Mouse (Mus musculus): ENCODE data around the gene Fam89b. TPM values are rescaled to one million over a fixed set of nuclear protein-coding genes. Genes with fewer than 3 reads are reported as not detected.

Fam89b gene
- polyA plus RNA-seq, 1 experiment from 2014 or later: 68.6 TPM

DNA sequence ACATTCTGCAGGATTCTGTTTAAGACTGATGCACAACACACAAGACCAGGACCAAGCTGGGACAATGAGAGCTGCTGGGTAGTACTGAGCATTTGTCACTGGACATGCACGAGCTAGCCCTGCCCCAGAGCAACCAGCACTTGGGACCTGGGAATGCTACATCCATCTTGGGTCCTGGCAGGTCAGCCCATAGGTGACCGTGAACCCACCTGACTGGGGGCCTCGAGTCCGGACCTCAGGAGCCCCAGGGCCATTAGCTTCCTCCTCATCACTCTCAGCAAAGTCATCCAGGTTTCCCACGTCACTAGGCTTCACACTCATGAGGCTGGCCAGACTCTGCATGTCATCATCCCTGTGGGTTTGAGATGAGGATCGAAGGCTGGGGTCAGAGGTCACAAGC lies 8.2 kb downstream of the Fam89b start:
- Histone ChIP-seq H3K27ac (ENCODE audit: low read length) (no peak overlapping the region), H3K9me3 (replicated peaks; ENCODE audit: control insufficient read depth, low read length) (no peaks in the 10 kb centered on the region), H3K4me1 (ENCODE audit: control insufficient read depth, insufficient read depth, low read length) (peaks cover 11% of the 10 kb centered on the region), H3K9ac (ENCODE audit: low read length) (no peak overlapping the region), H3K4me3 (ENCODE audit: low read length) (no peak overlapping the region), H3K27me3 (ENCODE audit: control insufficient read depth, insufficient read depth, low read length) (no peaks in the 10 kb centered on the region), H3K4me2 (ENCODE audit: low read depth, low read length) (no peak overlapping the region), H3K36me3 (ENCODE audit: control insufficient read depth, insufficient read depth) (peaks cover 45% of the 10 kb centered on the region)
- 85% methylated on average over 6 of the region's 6 CpGs for WGBS
- ATAC-seq (replicated peaks; ENCODE audit: extremely low read depth, insufficient read depth, low FRiP score): no peak

DNA sequence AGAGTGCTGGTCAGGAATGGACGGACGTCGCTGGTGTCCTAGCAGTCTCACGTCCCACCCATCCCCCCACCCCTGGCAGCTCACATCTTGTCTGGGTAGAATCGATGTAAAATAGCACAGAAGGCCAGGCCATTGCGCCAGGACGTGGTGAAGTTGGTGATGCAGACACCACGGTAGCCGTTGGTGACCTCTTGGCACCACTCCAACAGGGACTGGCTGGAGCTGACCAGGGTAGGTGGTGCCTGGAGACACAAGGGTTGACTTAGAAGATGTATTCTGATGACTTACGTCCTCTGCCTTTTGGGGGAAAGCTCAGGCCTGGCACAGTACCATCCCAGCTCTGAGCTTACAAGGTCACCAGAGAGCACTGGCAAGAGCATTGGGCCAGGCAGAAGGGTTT lies 12.5 kb downstream of the Fam89b start:
- 51% methylated on average over 10 of the region's 10 CpGs for WGBS
- peaks cover 11% of the 10 kb centered on the region for H3K4me1 ChIP-seq (ENCODE audit: control insufficient read depth, insufficient read depth, low read length)
- H3K4me3 ChIP-seq (ENCODE audit: low read length): no peak overlapping the region
- no peak for ATAC-seq (replicated peaks; ENCODE audit: extremely low read depth, insufficient read depth, low FRiP score)
- no peak overlapping the region for H3K27ac ChIP-seq (ENCODE audit: low read length)
- H3K4me2 ChIP-seq (ENCODE audit: low read depth, low read length): no peak overlapping the region
- no peaks in the 10 kb centered on the region for H3K27me3 ChIP-seq (ENCODE audit: control insufficient read depth, insufficient read depth, low read length)
- no peak overlapping the region for H3K9ac ChIP-seq (ENCODE audit: low read length)
- H3K9me3 ChIP-seq (replicated peaks; ENCODE audit: control insufficient read depth, low read length): no peaks in the 10 kb centered on the region
- peaks cover 50% of the 10 kb centered on the region for H3K36me3 ChIP-seq (ENCODE audit: control insufficient read depth, insufficient read depth)

DNA sequence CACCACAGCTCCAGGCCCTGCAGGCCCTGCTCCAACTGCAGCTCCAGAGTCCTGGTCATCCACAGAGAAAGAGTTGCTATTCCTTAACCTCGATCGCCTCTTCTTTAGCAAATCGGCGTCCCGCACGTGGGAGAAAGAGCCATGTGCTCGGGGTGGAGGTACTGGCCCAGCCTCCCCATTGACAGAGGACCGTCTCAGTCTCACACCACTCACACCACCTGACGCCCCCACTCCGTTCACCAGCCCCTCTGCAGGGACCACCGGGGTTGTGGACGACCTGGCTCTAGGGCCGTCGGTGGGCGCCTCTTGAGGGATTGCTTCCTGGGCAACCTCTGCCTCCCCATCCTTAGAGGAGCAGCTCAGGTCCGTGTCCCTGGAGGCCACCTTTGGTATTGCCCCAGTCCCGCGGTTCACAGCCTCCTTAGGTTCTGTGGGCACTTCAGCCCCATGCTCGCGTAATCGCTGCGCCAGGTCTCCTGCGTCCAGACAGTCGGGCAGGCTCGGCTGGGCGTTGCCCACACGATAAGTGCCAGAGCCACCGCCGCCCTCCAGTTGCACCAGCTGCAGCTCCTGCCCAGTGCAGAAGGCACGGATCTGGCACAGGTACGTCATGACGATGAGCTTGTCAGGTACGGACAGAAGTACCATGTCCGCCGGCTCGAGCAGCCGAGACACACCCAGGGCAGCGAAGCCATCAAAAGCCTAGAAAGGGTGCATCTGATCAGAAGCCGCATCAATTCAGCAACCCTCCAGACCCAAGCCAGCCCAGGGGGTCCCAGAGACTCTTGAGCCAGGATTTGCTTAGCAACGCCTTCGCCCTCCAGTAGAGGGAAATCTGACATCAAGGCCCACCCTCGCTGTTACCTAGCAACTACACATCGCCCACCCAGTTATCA lies 13.4 kb downstream of the Fam89b start:
- H3K27me3 ChIP-seq (ENCODE audit: control insufficient read depth, insufficient read depth, low read length): no peaks in the 10 kb centered on the region
- ATAC-seq (replicated peaks; ENCODE audit: extremely low read depth, insufficient read depth, low FRiP score): no peak
- H3K9ac ChIP-seq (ENCODE audit: low read length): no peak overlapping the region; the same call in 1 of the 2 replicates
- H3K4me3 ChIP-seq (ENCODE audit: low read length): no peak overlapping the region
- H3K9me3 ChIP-seq (replicated peaks; ENCODE audit: control insufficient read depth, low read length): no peaks in the 10 kb centered on the region
- H3K27ac ChIP-seq (ENCODE audit: low read length): no peak overlapping the region
- no peak overlapping the region for H3K4me2 ChIP-seq (ENCODE audit: low read depth, low read length)
- H3K4me1 ChIP-seq (ENCODE audit: control insufficient read depth, insufficient read depth, low read length): peaks cover 11% of the 10 kb centered on the region
- 50% methylated on average over 43 of the region's 43 CpGs for WGBS
- H3K36me3 ChIP-seq (ENCODE audit: control insufficient read depth, insufficient read depth): peaks cover 42% of the 10 kb centered on the region

DNA sequence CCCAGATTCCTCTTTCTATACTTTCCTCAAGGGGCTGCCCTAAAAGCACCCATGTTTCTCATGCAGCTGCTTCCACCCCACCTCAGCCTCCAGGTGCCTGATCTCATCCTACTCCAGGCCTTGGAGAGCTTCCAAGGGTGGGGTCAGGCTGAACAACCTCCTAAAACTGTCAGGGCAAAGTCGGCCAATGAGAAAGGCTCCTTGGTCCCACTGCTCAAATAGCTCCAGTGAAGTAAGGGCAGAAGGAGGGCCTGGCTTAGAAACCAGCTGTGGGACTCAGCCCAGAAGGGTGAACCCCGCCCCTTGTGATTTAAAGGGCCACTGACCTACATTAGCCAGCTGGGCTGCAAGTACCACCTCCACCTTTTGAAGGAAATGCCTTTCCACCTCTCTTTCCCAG lies 15.7 kb downstream of the Fam89b start:
- Histone ChIP-seq H3K9ac (ENCODE audit: low read length) (0 out of 2 replicates have a peak overlapping the region, but pooled peaks have one; percentile 50), H3K27me3 (ENCODE audit: control insufficient read depth, insufficient read depth, low read length) (no peaks in the 10 kb centered on the region), H3K4me1 (ENCODE audit: control insufficient read depth, insufficient read depth, low read length) (peaks cover 11% of the 10 kb centered on the region), H3K4me3 (ENCODE audit: low read length) (no peak overlapping the region; the same call in 1 of the 2 replicates), H3K27ac (ENCODE audit: low read length) (peak overlapping the region; percentile 54), H3K36me3 (ENCODE audit: control insufficient read depth, insufficient read depth) (peaks cover 40% of the 10 kb centered on the region), H3K9me3 (replicated peaks; ENCODE audit: control insufficient read depth, low read length) (no peaks in the 10 kb centered on the region), H3K4me2 (ENCODE audit: low read depth, low read length) (peak overlapping the region; percentile 31; the same call in 1 of the 2 replicates)
- WGBS: 15% methylated on average over 2 of the region's 2 CpGs
- ATAC-seq (replicated peaks; ENCODE audit: extremely low read depth, insufficient read depth, low FRiP score): peak; percentile 66

- Histone ChIP-seq H3K4me2 (ENCODE audit: low read depth, low read length) (peak overlapping the region; percentile 31; the same call in 1 of the 2 replicates), H3K36me3 (ENCODE audit: control insufficient read depth, insufficient read depth) (peaks cover 40% of the 10 kb centered on the region), H3K27me3 (ENCODE audit: control insufficient read depth, insufficient read depth, low read length) (no peaks in the 10 kb centered on the region), H3K27ac (ENCODE audit: low read length) (peak overlapping the region; percentile 54), H3K4me1 (ENCODE audit: control insufficient read depth, insufficient read depth, low read length) (peaks cover 11% of the 10 kb centered on the region), H3K4me3 (ENCODE audit: low read length) (no peak overlapping the region), H3K9ac (ENCODE audit: low read length) (0 out of 2 replicates have a peak overlapping the region, but pooled peaks have one; percentile 50), H3K9me3 (replicated peaks; ENCODE audit: control insufficient read depth, low read length) (no peaks in the 10 kb centered on the region)
- WGBS: 69% methylated on average over 5 of the region's 5 CpGs
- ATAC-seq (replicated peaks; ENCODE audit: extremely low read depth, insufficient read depth, low FRiP score): no peak
Observed at GRCm38 (mm10) chr19:5713255-5713654, 16.2 kb downstream of the Fam89b start.

DNA sequence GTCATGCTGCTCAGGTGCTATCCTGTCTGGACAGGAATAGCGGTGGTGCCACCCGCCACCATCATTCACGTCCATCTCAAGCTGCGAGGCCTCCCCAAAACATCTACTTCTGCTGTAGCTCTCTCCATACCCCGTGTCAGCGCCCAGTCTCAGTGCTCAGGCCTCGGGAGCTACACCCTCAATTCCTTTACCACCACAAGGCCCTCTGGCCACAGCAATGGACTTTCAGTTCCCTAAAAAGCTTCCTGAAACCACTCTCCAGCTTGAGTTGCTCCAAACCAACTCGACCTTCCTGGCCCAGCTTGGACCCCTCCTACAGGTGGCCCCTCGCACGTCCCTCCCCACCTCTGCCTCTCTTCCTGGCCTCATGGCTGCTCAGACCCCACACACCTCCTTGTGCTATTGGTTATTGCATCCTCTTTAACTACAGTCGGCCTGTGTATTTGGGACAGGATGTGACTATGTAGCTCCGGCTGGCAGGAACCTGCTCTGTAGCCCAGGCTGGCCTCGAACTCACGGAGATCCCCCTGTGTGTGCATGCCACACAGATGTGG lies 17.5 kb downstream of the Fam89b start:
- Histone ChIP-seq H3K27me3 (ENCODE audit: control insufficient read depth, insufficient read depth, low read length) (no peaks in the 10 kb centered on the region), H3K9me3 (replicated peaks; ENCODE audit: control insufficient read depth, low read length) (no peaks in the 10 kb centered on the region), H3K9ac (ENCODE audit: low read length) (no peak overlapping the region), H3K4me1 (ENCODE audit: control insufficient read depth, insufficient read depth, low read length) (peaks cover 11% of the 10 kb centered on the region), H3K27ac (ENCODE audit: low read length) (no peak overlapping the region), H3K36me3 (ENCODE audit: control insufficient read depth, insufficient read depth) (peaks cover 50% of the 10 kb centered on the region), H3K4me2 (ENCODE audit: low read depth, low read length) (no peak overlapping the region), H3K4me3 (ENCODE audit: low read length) (no peak overlapping the region)
- no peak for ATAC-seq (replicated peaks; ENCODE audit: extremely low read depth, insufficient read depth, low FRiP score)
- WGBS: 90% methylated on average over 14 of the region's 14 CpGs

- H3K27me3 ChIP-seq (ENCODE audit: control insufficient read depth, insufficient read depth, low read length): no peaks in the 10 kb centered on the region
- H3K4me2 ChIP-seq (ENCODE audit: low read depth, low read length): no peak overlapping the region
- no peak overlapping the region for H3K9ac ChIP-seq (ENCODE audit: low read length)
- H3K4me3 ChIP-seq (ENCODE audit: low read length): no peak overlapping the region
- no peak overlapping the region for H3K27ac ChIP-seq (ENCODE audit: low read length)
- ATAC-seq (replicated peaks; ENCODE audit: extremely low read depth, insufficient read depth, low FRiP score): no peak
- WGBS: 24% methylated on average over 3 of the region's 3 CpGs
- H3K36me3 ChIP-seq (ENCODE audit: control insufficient read depth, insufficient read depth): peaks cover 50% of the 10 kb centered on the region
- no peaks in the 10 kb centered on the region for H3K9me3 ChIP-seq (replicated peaks; ENCODE audit: control insufficient read depth, low read length)
- peaks cover 11% of the 10 kb centered on the region for H3K4me1 ChIP-seq (ENCODE audit: control insufficient read depth, insufficient read depth, low read length)
Observed at GRCm38 (mm10) chr19:5711218-5711617, 18.2 kb downstream of the Fam89b start.

DNA sequence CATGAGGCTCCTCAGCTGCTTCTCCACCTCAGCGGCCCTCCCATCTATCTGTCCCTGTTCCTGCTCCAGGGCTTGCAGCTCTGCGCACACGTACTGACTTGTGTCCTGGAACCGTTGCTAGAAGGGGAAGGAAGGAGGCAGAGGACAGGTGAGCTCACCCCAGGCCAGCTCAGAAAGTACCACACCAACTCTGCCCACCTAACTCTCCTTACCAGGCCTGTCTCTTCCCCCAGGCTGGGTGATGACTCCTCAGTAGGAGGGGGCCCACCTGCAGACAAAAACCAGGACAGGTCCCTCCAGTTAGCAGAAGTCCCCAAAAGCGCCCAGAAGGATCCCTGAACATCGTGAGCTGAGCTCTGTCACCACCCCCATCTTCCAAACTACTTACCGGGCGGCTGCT lies 18.9 kb downstream of the Fam89b start:
- no peak for ATAC-seq (replicated peaks; ENCODE audit: extremely low read depth, insufficient read depth, low FRiP score)
- H3K27ac ChIP-seq (ENCODE audit: low read length): no peak overlapping the region
- 86% methylated on average over 8 of the region's 8 CpGs for WGBS
- H3K9me3 ChIP-seq (replicated peaks; ENCODE audit: control insufficient read depth, low read length): no peaks in the 10 kb centered on the region
- H3K9ac ChIP-seq (ENCODE audit: low read length): no peak overlapping the region
- no peaks in the 10 kb centered on the region for H3K27me3 ChIP-seq (ENCODE audit: control insufficient read depth, insufficient read depth, low read length)
- H3K4me3 ChIP-seq (ENCODE audit: low read length): no peak overlapping the region
- H3K4me2 ChIP-seq (ENCODE audit: low read depth, low read length): no peak overlapping the region
- H3K36me3 ChIP-seq (ENCODE audit: control insufficient read depth, insufficient read depth): peaks cover 50% of the 10 kb centered on the region
- H3K4me1 ChIP-seq (ENCODE audit: control insufficient read depth, insufficient read depth, low read length): peaks cover 16% of the 10 kb centered on the region

DNA sequence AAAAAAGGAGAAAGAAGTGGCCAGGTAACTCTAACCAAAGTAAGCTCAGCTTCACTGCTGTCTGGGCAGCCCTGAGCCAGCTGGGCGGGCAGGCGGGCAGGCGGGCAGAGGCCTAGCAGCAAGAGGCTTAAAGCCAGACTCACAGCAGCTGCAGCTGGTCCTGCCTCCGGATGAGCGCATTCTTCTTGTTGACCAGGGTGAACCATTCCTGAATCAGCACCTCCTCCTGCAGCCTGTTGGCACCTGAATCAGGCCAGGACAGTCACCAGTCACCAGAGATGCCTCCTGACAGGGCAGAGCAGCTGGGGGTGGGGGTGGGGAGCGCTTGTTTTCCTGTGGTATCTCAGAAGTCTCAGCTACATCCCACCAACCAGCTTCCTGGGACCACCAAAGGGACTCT lies 19.4 kb downstream of the Fam89b start:
- no peaks in the 10 kb centered on the region for H3K9me3 ChIP-seq (replicated peaks; ENCODE audit: control insufficient read depth, low read length)
- no peaks in the 10 kb centered on the region for H3K27me3 ChIP-seq (ENCODE audit: control insufficient read depth, insufficient read depth, low read length)
- no peak for ATAC-seq (replicated peaks; ENCODE audit: extremely low read depth, insufficient read depth, low FRiP score)
- H3K4me2 ChIP-seq (ENCODE audit: low read depth, low read length): no peak overlapping the region
- no peak overlapping the region for H3K9ac ChIP-seq (ENCODE audit: low read length)
- 98% methylated on average over 6 of the region's 6 CpGs for WGBS
- no peak overlapping the region for H3K4me3 ChIP-seq (ENCODE audit: low read length)
- peaks cover 49% of the 10 kb centered on the region for H3K36me3 ChIP-seq (ENCODE audit: control insufficient read depth, insufficient read depth)
- H3K27ac ChIP-seq (ENCODE audit: low read length): no peak overlapping the region
- peaks cover 20% of the 10 kb centered on the region for H3K4me1 ChIP-seq (ENCODE audit: control insufficient read depth, insufficient read depth, low read length)

Measured in heart, embryonic 16.5 days (tissue).